Mouse (Mus musculus): ENCODE results near the gene Rnf183. TPM values are rescaled to one million over a fixed set of nuclear protein-coding genes. Genes with fewer than 3 reads are reported as not detected.

The Rnf183 gene
- polyA plus RNA-seq, 1 experiment from 2014 or later: not detected

DNA sequence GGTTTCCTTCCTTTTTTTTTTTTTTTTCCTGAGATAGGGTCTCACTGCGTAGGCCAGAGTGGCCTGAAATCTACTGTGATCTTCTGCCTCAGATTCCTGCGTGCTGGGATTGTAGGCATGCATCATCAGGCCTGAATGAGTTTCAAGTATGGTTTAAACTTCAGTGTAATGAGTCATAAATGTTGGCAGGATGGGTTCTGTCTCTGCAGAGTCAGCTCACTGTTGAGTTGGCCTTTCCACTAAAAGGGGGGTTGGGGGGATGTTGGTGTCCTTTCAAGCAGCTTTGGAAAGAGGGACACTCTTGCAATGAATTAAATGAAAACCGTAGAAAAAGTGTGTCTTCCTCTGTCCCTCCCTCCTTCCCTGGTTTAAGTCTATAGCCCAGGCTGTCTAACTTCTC is 36.1 kb downstream of the Rnf183 start:
- ATAC-seq (ENCODE audit: insufficient number of reproducible peaks, insufficient read depth, low FRiP score, low read depth): no peak
- H3K27me3 ChIP-seq (ENCODE audit: control insufficient read depth, insufficient read depth, low read length): no peaks in the 10 kb centered on the region
- no peaks in the 10 kb centered on the region for H3K4me1 ChIP-seq (ENCODE audit: control insufficient read depth, insufficient read depth, low read length)
- no peak overlapping the region for H3K4me3 ChIP-seq (ENCODE audit: low read depth, low read length)
- H3K4me2 ChIP-seq (replicated peaks; ENCODE audit: low read depth, low read length): no peak overlapping the region
- WGBS: 92% methylated on average over 3 of the region's 3 CpGs
- no peak overlapping the region for H3K27ac ChIP-seq (ENCODE audit: low read length)
- peaks cover 71% of the 10 kb centered on the region for H3K36me3 ChIP-seq (ENCODE audit: control insufficient read depth, insufficient read depth, low read length)
- no peak overlapping the region for H3K9ac ChIP-seq (replicated peaks; ENCODE audit: low read depth, low read length)
- no peaks in the 10 kb centered on the region for H3K9me3 ChIP-seq (ENCODE audit: control insufficient read depth, low read depth, low read length)

DNA sequence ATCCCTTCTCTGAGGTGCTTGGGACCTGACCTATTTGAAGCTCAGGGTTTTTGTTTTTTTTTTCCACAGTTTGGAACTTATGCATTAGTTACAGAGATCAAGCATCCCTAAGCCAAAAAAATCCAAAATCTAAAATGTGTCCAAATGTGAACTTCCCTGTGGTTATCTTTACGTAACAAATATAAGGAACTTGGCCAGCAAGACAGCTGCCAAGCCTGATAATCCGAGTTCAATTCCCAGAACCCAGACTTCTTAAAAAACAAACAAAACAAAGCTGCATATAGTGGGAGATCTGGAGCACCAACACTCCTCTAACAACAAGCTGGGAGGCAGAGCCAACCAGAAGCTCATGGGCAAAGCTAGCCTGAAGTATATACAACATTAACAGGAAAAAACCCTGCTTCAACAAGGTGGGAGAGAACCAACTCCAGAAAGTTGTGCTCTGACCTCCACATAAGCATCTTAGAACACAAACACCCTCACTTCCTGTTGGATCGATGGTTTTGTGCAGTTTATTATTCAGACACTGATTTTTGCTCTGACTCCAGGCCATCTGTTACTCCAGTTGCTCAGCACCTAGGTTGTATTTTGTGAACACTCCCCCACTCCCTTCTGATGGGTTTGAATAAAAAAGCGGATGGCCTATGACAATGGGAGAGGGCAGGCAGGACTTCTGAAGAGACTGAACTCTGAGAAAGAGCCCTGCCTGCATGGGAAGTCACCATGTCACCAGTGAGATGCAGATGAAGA is 37.3 kb downstream of the Rnf183 start:
- 87% methylated on average over 4 of the region's 4 CpGs for WGBS
- Histone ChIP-seq H3K36me3 (ENCODE audit: control insufficient read depth, insufficient read depth, low read length) (peaks cover 74% of the 10 kb centered on the region), H3K4me3 (ENCODE audit: low read depth, low read length) (no peak overlapping the region), H3K9me3 (ENCODE audit: control insufficient read depth, low read depth, low read length) (no peaks in the 10 kb centered on the region), H3K27me3 (ENCODE audit: control insufficient read depth, insufficient read depth, low read length) (no peaks in the 10 kb centered on the region), H3K4me1 (ENCODE audit: control insufficient read depth, insufficient read depth, low read length) (no peaks in the 10 kb centered on the region), H3K27ac (ENCODE audit: low read length) (no peak overlapping the region), H3K9ac (replicated peaks; ENCODE audit: low read depth, low read length) (no peak overlapping the region), H3K4me2 (replicated peaks; ENCODE audit: low read depth, low read length) (no peak overlapping the region)
- ATAC-seq (ENCODE audit: insufficient number of reproducible peaks, insufficient read depth, low FRiP score, low read depth): no peak

GRCm38 (mm10) chr4:62395806-62396205 is 39.2 kb downstream of the Rnf183 start:
- H3K4me3 ChIP-seq (ENCODE audit: low read depth, low read length): no peak overlapping the region
- no peak overlapping the region for H3K9ac ChIP-seq (replicated peaks; ENCODE audit: low read depth, low read length)
- no peaks in the 10 kb centered on the region for H3K4me1 ChIP-seq (ENCODE audit: control insufficient read depth, insufficient read depth, low read length)
- H3K27ac ChIP-seq (ENCODE audit: low read length): no peak overlapping the region
- no peaks in the 10 kb centered on the region for H3K27me3 ChIP-seq (ENCODE audit: control insufficient read depth, insufficient read depth, low read length)
- 90% methylated on average over 1 of the region's 1 CpGs for WGBS
- H3K4me2 ChIP-seq (replicated peaks; ENCODE audit: low read depth, low read length): no peak overlapping the region
- no peak for ATAC-seq (ENCODE audit: insufficient number of reproducible peaks, insufficient read depth, low FRiP score, low read depth)
- no peaks in the 10 kb centered on the region for H3K9me3 ChIP-seq (ENCODE audit: control insufficient read depth, low read depth, low read length)
- H3K36me3 ChIP-seq (ENCODE audit: control insufficient read depth, insufficient read depth, low read length): peaks cover 65% of the 10 kb centered on the region

GRCm38 (mm10) chr4:62393459-62393858 is 41.6 kb downstream of the Rnf183 start:
- peaks cover 59% of the 10 kb centered on the region for H3K36me3 ChIP-seq (ENCODE audit: control insufficient read depth, insufficient read depth, low read length)
- H3K27me3 ChIP-seq (ENCODE audit: control insufficient read depth, insufficient read depth, low read length): no peaks in the 10 kb centered on the region
- H3K4me3 ChIP-seq (ENCODE audit: low read depth, low read length): no peak overlapping the region
- H3K4me2 ChIP-seq (replicated peaks; ENCODE audit: low read depth, low read length): no peak overlapping the region
- ATAC-seq (ENCODE audit: insufficient number of reproducible peaks, insufficient read depth, low FRiP score, low read depth): no peak
- H3K9me3 ChIP-seq (ENCODE audit: control insufficient read depth, low read depth, low read length): no peaks in the 10 kb centered on the region
- WGBS: 73% methylated on average over 6 of the region's 6 CpGs
- no peak overlapping the region for H3K9ac ChIP-seq (replicated peaks; ENCODE audit: low read depth, low read length)
- no peak overlapping the region for H3K27ac ChIP-seq (ENCODE audit: low read length)
- H3K4me1 ChIP-seq (ENCODE audit: control insufficient read depth, insufficient read depth, low read length): no peaks in the 10 kb centered on the region

GRCm38 (mm10) chr4:62391892-62392291 is 43.2 kb downstream of the Rnf183 start:
- no peak overlapping the region for H3K4me2 ChIP-seq (replicated peaks; ENCODE audit: low read depth, low read length)
- no peak overlapping the region for H3K27ac ChIP-seq (ENCODE audit: low read length)
- H3K9ac ChIP-seq (replicated peaks; ENCODE audit: low read depth, low read length): no peak overlapping the region
- WGBS: 82% methylated on average over 7 of the region's 7 CpGs
- no peaks in the 10 kb centered on the region for H3K9me3 ChIP-seq (ENCODE audit: control insufficient read depth, low read depth, low read length)
- peaks cover 53% of the 10 kb centered on the region for H3K36me3 ChIP-seq (ENCODE audit: control insufficient read depth, insufficient read depth, low read length)
- no peaks in the 10 kb centered on the region for H3K27me3 ChIP-seq (ENCODE audit: control insufficient read depth, insufficient read depth, low read length)
- H3K4me1 ChIP-seq (ENCODE audit: control insufficient read depth, insufficient read depth, low read length): no peaks in the 10 kb centered on the region
- no peak for ATAC-seq (ENCODE audit: insufficient number of reproducible peaks, insufficient read depth, low FRiP score, low read depth)
- H3K4me3 ChIP-seq (ENCODE audit: low read depth, low read length): no peak overlapping the region

DNA sequence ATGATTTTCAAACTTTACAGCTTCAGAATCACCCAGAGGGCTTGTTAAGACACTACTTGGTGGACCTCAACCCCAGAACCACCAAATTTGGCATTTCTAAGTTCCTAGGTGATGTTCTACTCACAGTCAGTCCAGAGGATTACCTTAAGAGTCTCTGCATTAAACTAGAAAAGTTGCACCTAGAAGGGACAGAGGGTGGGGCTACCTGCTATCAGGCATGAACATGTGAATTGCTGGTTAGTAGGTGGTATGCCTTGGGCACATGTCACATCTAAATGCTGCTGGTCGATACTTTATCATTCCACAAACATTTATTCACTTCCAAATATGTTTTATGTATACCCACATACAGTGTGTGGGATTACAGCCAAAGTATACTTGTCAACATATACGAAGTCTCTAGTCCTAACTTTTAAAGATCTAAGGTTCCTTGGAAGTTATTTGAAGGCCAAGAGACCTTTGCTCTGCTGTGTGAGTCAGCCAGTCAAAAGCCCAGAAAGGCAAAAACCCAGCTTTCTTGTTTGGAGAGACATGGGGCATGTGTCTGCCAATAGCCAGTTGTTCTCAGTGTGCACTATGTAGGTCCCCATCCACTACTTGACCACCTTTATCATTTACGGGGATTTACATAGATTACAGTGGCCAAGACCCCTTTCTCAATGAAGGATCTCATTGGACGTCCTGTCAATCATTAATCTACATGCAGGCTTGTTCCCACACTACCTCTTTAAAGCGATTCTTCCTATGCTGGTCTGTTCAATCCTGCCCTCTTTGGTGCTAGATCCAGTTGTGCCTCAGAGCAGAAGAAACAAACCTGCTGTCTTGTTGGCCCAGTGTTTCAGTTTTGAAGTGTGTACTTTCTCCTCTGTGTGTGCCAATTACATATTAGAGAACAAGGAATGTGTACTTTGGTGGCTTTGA is 45.2 kb downstream of the Rnf183 start:
- no peak overlapping the region for H3K9ac ChIP-seq (replicated peaks; ENCODE audit: low read depth, low read length)
- H3K36me3 ChIP-seq (ENCODE audit: control insufficient read depth, insufficient read depth, low read length): peaks cover 43% of the 10 kb centered on the region
- no peak overlapping the region for H3K4me3 ChIP-seq (ENCODE audit: low read depth, low read length)
- no peaks in the 10 kb centered on the region for H3K27me3 ChIP-seq (ENCODE audit: control insufficient read depth, insufficient read depth, low read length)
- H3K4me2 ChIP-seq (replicated peaks; ENCODE audit: low read depth, low read length): no peak overlapping the region
- no peaks in the 10 kb centered on the region for H3K4me1 ChIP-seq (ENCODE audit: control insufficient read depth, insufficient read depth, low read length)
- 78% methylated on average over 5 of the region's 5 CpGs for WGBS
- no peaks in the 10 kb centered on the region for H3K9me3 ChIP-seq (ENCODE audit: control insufficient read depth, low read depth, low read length)
- ATAC-seq (ENCODE audit: insufficient number of reproducible peaks, insufficient read depth, low FRiP score, low read depth): no peak
- H3K27ac ChIP-seq (ENCODE audit: low read length): no peak overlapping the region

DNA sequence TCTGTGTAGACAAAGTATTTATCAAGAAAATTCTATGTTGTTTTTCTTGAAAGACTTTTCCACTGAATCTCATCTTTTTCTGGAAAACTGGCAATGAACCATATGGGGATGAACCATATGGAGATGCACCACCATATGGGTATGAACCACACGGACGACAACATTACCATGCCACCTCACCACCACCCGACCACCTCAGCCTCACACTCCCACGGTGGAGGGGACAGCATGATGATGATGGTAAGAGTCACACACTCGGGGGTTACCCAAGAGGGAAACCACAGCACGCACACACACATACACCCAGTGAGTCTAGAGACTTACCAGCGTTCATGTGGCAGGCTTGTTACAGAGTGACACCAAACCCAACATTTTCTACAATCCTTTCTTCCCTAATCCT is 49.6 kb downstream of the Rnf183 start:
- WGBS: 91% methylated on average over 7 of the region's 7 CpGs
- Histone ChIP-seq H3K27ac (ENCODE audit: low read length) (no peak overlapping the region), H3K36me3 (ENCODE audit: control insufficient read depth, insufficient read depth, low read length) (peaks cover 25% of the 10 kb centered on the region), H3K27me3 (ENCODE audit: control insufficient read depth, insufficient read depth, low read length) (no peaks in the 10 kb centered on the region), H3K4me1 (ENCODE audit: control insufficient read depth, insufficient read depth, low read length) (no peaks in the 10 kb centered on the region), H3K4me2 (replicated peaks; ENCODE audit: low read depth, low read length) (no peak overlapping the region), H3K9ac (replicated peaks; ENCODE audit: low read depth, low read length) (no peak overlapping the region), H3K4me3 (ENCODE audit: low read depth, low read length) (no peak overlapping the region), H3K9me3 (ENCODE audit: control insufficient read depth, low read depth, low read length) (no peaks in the 10 kb centered on the region)
- ATAC-seq (ENCODE audit: insufficient number of reproducible peaks, insufficient read depth, low FRiP score, low read depth): no peak

GRCm38 (mm10) chr4:62384159-62384558 is 50.9 kb downstream of the Rnf183 start:
- H3K4me3 ChIP-seq (ENCODE audit: low read depth, low read length): no peak overlapping the region
- no peak overlapping the region for H3K4me2 ChIP-seq (replicated peaks; ENCODE audit: low read depth, low read length)
- no peaks in the 10 kb centered on the region for H3K4me1 ChIP-seq (ENCODE audit: control insufficient read depth, insufficient read depth, low read length)
- WGBS: 61% methylated on average over 1 of the region's 1 CpGs
- peaks cover 18% of the 10 kb centered on the region for H3K36me3 ChIP-seq (ENCODE audit: control insufficient read depth, insufficient read depth, low read length)
- H3K27ac ChIP-seq (ENCODE audit: low read length): no peak overlapping the region
- H3K27me3 ChIP-seq (ENCODE audit: control insufficient read depth, insufficient read depth, low read length): no peaks in the 10 kb centered on the region
- no peaks in the 10 kb centered on the region for H3K9me3 ChIP-seq (ENCODE audit: control insufficient read depth, low read depth, low read length)
- no peak for ATAC-seq (ENCODE audit: insufficient number of reproducible peaks, insufficient read depth, low FRiP score, low read depth)
- no peak overlapping the region for H3K9ac ChIP-seq (replicated peaks; ENCODE audit: low read depth, low read length)

Measured in stomach, embryonic 14.5 days (tissue).